Mouse (Mus musculus) megakaryocyte-erythroid progenitor cell, adult 5-6 weeks (primary cell): ENCODE data around the gene Gse1. TPM values are rescaled to one million over a fixed set of nuclear protein-coding genes. Genes with fewer than 3 reads are reported as not detected.
A peak's percentile ranks its signal among the peaks of the same experiment; 100 is the strongest.

Experiments used
- ATAC-seq: replicated peaks from 2 replicates; pipeline ENCODE4 v1.8.0; 2016; ENCODE audit warnings: mild to moderate bottlenecking, inconsistent platforms; ENCODE audit not compliant: severe bottlenecking, poor library complexity, low FRiP score, low TSS enrichment
- total RNA-seq, 2 experiments: library from RNA; stranded (forward) in 1 of 2; stranded (reverse) in 1 of 2; fragments of 200-1000, 215-1000 nt in 1 of 2; fragments of >200 nt in 1 of 2; fragmentation: Nextera tagmentation in 1 of 2; gene quantifications; 2 replicates each; pipeline ENCODE4 v1.2.3; 2014 to 2017

The Gse1 gene
- total RNA-seq, 2 experiments from 2014 or later, result 27.2 to 80.6 TPM

DNA sequence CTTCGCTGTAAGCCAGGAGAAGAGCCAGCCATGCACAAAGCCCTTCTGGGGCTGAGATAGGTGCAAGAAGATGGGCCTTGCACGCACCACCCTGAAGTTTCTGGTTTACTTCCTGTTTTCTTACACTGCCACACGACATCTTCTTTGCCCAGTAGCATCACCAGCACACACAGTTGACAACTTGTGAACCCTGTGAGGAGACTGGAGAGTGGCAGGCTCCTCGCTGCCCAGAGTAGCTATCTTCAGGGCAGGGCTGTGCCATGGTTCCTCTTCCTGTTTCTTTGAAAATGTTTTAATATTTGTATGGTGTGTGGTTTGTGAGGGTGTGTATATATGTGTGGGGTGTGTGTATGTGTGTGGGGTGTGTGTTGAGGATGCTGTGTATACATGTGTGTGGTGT, 84.2 kb downstream of the Gse1 start:
- ATAC-seq, result no peak

DNA sequence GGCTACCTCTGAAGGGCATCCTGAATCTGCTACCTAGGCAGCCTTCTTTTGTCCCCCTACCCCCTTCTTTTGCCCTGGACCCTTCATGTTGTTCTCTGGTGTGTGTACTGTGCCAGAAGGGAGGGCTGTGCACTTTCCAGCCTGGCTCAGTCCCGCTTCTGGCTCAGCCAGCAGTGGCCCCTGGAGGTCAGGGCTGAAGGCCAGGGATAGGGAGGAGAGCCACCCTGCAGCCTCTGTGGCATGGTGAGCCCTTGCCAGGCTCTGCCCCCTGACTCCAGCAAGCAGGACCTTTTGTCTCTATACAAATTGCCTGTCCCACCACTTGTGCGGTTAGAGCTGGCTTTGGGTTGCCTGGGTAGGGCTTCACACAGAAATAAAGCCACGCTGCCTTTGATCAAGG, 85.4 kb downstream of the Gse1 start:
- no peak for ATAC-seq

DNA sequence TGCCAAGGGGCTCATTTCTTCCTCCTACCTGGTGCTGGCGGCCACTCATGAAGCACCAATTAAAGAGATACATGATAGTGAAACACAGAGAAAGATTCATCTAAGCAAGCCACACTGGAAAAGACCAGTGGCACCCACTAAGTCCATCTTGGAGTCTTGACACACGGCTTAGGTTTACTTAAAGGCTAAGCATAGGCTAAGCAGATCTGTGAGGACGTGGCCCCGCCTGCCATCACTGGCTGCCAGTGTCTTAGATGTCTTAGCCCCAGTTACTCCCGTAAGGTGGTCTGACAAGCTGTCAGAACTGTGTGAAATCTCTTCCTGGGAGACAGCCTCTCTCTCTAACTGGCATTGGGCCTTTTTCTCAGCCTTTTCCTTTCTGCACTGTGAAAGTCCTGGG, 86.7 kb downstream of the Gse1 start:
- ATAC-seq, result no peak

DNA sequence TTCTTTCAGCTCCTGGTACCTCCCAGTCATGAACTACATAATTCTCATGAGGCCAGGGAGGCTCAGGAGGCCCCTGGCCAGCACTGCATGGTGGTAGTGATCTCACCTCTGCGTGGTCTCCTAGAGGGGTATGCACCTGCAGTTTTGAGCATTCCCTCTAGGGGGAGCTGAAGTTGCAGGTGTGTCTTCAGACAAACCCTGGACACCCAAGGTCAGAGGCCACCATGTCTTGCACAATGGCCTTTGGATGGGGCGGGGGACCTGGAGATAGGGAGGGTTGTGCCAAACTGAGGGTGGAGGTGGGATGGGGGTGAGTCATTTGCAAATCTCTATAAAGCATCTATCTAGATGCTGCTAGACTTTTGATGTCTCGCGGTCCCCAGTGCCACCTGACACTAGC, 87.4 kb downstream of the Gse1 start:
- ATAC-seq, result no peak

DNA sequence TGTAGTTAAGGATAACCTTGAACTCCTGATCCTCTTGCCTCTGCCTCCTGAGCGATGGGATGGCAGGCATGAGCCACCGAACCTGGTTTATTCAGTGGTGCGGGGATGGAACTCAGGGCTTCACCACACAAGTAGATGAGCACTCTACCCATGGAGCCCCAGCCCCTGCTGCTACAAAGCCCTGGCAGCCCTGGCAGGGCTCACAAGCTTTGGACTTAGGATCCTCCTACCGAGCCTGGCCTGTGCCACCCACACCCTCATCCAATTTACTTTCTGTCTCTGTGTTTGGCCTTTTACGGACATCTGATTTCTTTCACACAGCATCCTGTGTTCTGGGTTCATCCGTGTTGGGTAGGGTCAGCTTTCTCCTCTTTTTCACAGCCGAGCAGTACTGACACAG, 88.5 kb downstream of the Gse1 start:
- ATAC-seq, result no peak

DNA sequence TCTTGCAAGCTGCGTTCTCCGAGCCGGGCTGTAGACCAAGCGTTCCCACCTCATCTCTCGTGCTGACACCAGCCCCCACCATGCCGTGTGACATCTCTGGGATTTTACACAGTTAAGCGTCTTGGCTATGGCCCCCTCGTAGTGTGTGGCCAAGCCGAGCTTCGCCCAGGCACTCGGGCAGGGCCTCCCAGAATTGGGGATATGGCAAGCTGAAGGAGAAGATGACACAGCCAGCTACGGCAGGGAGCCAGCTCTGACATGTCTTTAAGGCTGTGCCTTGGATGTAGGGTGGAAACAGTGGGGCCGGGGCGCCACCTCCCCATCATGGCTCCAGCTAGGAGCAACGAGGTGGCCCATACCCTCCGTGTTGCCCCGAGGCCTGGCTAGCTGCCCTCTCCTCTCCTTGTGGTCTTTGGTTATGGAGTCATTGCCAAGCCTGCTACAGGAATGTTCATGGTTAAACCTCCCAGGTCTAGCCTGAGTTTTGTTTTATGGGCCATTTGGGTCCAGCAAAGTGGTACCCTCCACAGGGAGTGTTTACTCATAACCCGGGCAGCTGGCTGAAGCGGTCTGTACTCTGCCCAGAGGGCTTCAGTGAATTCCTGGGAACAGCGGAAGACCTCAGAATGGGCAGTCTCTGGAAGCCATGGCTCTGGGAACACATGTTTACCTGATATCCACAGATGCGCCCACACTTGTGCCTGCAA, 89.0 kb downstream of the Gse1 start:
- ATAC-seq, result no peak

DNA sequence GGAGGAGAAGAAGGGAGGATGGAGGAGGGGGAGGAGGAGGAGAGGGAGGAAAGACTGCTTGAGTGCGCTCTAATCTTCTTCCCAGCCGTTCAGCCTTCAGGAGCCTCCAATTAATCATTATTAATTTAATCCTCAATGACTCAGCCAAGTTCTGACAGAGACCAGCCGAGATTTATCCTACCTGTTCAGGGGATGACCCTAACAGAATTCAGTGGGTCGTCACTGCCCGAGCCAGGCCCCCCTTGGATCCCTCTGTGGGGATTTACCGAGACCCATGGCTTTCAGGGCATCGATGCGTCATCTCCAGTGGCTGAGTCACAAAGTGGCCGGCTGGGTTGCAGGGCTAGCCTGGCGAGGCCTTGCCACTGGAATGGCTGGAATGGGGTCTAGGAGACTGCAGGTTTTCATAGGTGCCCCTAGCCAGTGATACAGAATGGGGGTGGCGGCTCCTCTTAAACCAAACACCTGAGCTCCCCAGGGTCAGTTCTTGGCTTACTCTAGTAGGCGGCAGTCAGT, 90.3 kb downstream of the Gse1 start:
- no peak for ATAC-seq

DNA sequence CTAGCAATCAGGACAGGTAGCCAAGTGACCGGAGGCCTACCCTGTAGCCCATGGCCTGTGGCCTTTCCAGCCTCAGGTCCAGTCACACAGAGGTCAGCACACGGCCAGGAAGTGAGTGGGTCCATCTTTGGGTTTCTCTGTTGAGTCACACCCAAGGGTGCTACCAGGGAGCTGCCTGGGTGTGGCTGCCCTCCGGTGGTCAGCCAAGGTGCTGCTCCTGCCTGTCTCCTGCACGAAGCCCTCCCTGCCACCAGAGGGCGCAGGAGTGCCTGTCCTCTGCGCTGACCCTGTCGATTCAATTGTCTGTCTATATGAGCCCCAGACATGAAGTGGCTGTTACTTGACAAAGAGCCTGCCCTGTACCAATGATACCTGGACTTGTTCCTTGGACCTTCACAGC, 91.2 kb downstream of the Gse1 start:
- ATAC-seq, result peak; percentile 83

DNA sequence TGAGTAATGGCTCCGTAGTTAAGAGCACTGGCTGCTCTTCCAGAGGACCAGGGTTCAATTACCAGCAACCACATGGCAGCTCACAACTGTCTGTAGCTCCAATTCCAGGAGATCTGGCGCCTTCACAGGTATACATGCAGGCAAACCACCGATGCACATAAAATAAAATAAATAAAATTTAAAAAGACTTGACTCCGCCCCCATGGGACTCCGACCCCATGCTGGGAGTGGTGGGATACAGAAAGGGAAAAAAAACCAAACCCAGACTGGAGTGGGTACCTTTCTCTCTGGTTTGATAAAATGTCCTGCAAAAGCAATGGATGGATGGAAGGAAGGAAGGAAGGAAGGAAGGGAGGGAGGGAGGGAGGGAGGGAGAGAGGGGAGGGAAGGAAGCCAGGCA, 91.9 kb downstream of the Gse1 start:
- ATAC-seq, result no peak

DNA sequence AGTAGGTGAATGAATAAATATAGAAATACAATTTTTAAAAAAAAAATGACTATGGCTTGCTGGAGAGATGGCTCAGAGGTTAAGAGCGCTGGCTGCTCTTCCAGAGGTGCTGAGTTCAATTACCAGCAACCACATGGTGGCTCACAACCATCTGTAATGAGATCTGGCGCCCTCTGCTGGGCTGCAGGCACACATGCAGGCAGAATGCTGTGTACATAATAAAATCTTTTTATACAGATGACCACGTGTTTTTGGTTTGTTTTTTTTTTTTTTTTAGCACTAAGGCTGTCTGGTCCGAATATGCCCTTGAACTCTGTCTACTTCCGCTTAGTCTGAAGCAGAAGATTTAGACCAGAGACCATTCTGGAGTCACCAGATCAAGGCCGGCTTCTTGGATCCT, 93.5 kb downstream of the Gse1 start:
- ATAC-seq, result no peak

DNA sequence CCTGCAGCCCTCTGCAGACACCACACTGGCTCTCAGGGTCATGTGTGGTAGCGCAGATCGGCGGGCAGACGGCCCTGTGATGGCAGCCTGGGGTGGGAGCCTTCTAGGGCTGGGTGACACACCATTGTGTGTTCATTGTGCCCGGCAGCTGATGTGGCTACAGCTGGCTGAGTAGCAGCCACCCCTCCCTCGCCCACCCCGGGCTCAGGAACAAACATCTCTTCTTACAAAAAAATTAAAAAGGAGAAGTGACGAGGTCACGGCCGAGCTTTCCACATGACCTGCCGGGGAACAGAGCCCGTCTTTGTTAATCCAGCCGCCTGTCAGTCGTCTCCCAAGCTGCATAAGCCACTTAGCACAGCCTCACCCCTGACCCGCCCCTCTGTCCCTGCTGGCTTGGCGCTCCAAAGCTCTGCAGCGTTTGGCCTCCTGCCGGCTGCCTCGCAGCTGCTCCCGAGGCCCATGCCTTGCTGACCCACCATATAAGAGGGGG, 94.7 kb downstream of the Gse1 start:
- ATAC-seq, result no peak

DNA sequence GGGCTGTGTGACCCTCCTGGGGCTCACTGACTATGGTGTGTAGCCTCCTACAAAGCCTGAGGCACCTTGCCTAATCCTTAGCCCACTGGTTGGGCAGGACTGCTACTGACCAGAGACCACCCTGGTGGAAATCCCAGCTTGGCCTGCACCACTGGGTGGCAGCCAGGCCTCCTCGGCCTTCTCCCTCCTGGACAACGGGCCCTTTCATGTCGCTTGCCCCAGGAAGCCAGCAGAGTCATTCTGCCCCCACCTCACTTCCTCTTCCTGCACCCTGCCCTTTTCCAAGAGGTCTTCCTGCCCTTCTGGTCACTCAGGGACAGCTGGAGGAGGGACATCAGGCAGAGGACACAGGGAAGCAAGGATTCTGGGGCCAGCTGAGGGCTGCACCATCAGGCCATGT, 96.3 kb downstream of the Gse1 start:
- no peak for ATAC-seq

DNA sequence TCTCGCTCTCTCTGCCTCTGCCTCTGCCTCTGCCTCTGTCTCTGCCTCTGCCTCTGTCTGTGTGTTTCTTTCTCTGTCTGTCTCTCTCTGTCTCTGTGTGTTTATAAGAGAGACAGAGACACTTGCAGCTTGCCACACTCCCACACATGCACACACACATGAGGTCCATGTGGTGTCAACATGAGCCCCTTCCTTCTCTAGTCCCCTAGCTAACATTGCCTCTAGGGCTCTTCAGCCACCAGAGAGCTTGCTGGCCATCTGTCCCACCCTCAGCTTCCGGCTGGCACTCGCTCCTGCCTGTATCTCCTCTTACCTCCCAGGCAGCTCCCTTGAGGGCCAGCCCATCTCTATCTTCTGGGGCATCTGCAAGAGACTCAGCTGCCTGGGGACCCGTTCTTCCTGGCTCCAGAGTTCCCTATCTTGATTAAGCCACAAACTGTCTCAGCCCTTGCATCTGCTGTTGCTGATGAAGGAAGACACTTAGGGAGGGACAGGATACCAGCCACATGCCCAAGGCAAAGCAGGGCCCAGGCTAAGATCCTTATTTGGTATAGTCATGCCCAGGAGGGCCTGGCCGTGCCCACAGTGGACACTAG, 97.0 kb downstream of the Gse1 start:
- peak; percentile 66 for ATAC-seq

DNA sequence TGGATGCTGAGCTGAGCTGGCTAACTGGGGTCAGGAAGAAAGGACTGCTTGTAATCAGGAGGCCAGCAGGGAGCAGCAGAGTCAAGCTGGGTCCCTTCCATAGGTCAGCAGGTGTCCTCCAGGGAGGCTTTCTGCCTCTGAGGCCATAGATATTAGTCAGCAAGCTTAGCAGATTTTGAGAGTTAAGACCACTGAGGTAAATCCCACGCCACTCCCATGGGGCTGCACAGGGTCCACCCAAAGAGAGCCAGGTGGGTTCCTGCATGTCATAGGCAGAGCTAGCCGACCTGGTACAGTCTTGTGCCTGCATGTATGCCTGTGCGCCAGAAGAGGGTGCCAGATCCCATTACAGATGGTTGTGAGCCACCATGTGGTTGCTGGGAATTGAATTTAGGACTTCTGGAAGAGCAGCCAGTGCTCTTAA, 98.9 kb downstream of the Gse1 start:
- 0 out of 2 replicates have a peak, but pooled peaks have one; percentile 16 for ATAC-seq

DNA sequence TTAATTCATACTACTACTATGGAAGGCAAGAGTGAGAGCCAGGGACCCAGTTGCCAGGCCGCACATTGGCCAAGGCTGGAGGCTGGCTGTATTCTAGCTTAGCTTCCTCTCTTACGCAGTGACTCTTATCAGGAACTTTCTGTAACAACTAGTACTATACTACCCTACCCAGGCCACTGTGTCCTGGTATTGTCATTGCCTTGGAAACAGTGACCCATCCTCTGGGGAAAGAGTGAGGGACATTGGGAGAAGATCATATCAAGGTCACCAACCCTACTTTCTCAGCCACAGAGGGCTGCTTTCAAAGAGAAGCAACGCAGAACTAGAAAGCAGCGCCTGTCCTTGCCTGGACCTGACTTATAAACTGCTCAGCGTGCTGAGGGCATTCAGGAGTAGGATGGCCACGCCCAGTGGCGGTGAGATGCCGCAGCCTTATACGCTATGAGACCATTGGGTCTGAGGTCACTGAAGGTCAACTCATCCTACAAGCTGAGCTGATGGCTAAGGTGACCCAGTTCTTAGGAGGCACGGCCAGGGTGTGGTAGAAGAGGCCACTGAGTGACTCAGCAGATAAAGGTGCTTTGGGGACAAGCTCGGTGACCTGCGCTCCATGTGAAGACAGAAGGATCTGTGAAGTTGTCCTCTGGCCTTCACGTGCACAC, 100.2 kb downstream of the Gse1 start:
- ATAC-seq, result 0 out of 2 replicates have a peak, but pooled peaks have one; percentile 2

DNA sequence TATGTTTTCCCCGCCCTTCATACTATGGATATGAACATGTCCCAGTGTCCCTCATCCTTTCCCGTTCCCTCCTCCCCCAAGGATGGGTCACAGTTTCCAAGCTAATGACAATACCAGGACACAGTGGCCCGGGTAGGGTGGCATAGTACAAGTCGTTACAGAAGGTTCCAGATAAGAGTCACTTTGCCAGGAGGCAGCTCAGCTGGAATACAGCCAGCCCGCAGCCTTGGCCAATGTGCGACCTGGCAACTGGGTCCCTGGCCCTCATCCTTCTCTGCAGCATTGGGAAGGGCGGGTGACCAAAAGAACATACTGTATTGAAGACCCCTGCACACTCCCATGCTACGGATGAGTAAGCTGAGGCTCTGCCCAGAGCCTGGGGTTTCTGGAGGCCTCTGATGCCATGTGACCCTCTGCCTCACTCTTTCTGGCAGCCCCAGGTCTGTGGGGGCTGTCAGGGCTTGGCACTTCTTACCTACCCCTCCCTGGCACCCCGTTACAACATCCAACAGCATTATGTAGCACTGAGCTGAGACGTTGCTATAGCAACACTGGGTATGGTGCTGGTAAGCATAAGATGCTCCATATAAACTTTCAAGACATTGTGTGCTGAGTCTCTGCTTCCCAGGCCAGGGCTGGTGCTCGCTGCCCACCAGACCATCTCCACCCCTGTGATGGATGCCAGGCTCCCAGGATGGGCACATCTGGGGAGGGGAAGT, 100.9 kb downstream of the Gse1 start:
- ATAC-seq, result peak; percentile 17; the same call in 1 of the 2 replicates

DNA sequence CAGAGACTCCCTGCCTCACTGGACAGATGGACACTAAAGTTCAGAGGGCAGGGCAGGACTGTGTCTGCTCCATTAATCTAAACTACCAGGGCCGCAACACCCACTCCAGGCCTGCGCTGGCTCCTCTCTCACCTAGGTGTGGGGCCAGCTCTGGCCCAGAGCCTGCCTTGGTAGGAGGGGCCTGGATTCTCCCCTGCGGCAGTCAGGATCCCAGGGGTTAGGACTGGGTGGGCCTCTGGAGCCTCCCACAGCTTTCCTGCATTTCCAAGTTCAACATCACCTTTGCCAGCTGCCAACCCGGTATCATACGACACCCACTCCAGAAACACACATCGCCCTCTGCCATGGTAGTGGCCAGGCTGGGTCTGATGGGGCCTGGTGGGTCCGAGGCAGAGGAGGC, 102.8 kb downstream of the Gse1 start:
- no peak for ATAC-seq

DNA sequence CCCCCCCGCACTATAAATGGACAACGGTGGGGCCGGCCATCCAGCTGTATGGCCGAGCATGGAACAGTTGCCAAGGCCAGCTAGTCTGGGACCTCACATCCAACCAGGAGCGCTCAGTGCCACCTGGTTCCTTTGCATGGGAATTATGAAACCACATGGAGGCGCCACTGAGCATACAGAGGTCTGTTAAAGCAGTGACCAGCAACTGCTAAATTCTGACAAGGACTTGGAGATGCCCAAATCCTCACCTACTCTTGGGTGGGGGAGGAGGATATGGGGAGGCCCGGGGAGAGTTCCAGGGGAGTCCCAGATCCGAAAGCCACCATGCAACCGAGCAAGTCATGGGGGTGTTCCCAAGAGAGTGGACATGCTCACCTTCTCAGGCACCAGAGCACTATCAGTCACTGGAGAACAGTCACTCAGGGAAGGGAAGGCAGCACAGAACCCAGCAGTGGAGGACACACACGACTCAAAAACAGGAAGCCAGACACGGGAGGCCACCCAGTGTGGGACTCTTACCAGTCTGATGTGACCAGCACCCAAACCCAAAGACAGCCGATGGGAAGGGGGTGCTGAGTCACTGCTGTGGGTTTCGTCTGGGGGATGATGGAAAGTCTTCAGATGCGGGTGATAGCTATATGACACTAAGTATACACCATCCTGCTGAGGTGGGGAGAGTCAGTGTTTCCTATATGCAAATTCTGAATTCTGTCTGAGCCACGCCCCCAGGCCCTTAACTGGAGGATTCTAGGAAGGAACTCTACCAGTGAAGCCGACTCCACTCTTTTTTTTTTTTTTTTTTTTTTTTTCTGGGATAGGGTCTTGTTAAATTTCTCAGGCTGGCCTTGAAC, 104.3 kb downstream of the Gse1 start:
- no peak; the same call in 1 of the 2 replicates for ATAC-seq

DNA sequence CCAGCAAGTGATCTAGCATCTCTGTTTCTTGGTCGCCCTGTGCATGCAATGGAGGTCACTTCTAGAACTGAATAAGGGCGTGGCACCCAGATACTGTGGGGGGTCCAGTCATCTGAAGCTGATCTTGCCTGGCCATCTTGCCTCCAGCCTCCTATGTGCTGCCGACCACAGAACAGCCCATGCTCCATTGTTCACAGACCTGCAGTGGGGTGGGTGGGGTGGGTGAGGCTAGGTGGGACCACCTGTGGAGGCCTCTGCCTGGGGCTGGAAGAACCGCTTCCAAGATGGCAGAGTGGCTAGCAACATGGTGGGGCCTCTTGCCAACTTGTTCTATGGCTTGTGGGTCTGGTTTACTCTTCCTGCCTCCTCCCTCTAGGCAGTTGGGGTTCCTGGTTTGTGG, 105.4 kb downstream of the Gse1 start:
- no peak for ATAC-seq
